Mouse (Mus musculus) cortical plate, adult 2 months (tissue): ENCODE data around the gene Mapk8ip3.

Experiments
- CTCF ChIP-seq: fragments of 200-500 bp; IDR thresholded peaks from 2 replicates; pipeline ENCODE4 v1.5.1; 2011; ENCODE audit warnings: mild to moderate bottlenecking, control low read depth, low read length; ENCODE audit not compliant: insufficient read depth; ENCODE audit errors: extremely low read depth
- POLR2A ChIP-seq: fragments of 200-500 bp; IDR thresholded peaks from 2 replicates; pipeline ENCODE4 v1.6.1; 2011; ENCODE audit warnings: mild to moderate bottlenecking, low read length, control low read depth; ENCODE audit not compliant: insufficient read depth; ENCODE audit errors: extremely low read depth

GRCm38 (mm10) chr17:24896241-24896992 is 40.4 kb downstream of the Mapk8ip3 start, which contains the start of gene Nme3:
- peak; percentile 58; the same call in 1 of the 2 replicates for TF ChIP-seq POLR2A
- no peak for TF ChIP-seq CTCF
